Mouse (Mus musculus): ENCODE measurements at regions not wholly inside any gene's neighbourhood (a gene's known extent, or its start where the extent isn't known, plus 50 kb on each side); places are given as distances from the start of the nearest gene placed in this dataset.

GRCm38 (mm10) chr8:89566986-89567385 is 523.0 kb upstream of the Sall1 start:
- no peak overlapping the region for H3K4me3 ChIP-seq (ENCODE audit: insufficient read depth, low read depth, low read length)
- DNase-seq = no peak
- no peaks in the 10 kb centered on the region for H3K36me3 ChIP-seq (ENCODE audit: control insufficient read depth, insufficient read depth, low read length)
- no peaks in the 10 kb centered on the region for H3K27me3 ChIP-seq (replicated peaks; ENCODE audit: control insufficient read depth, insufficient read depth, low read length)
- 79% methylated on average over 7 of the region's 7 CpGs for WGBS
- H3K27ac ChIP-seq (ENCODE audit: insufficient read depth, low read depth, low read length) = no peak overlapping the region
- no peaks in the 10 kb centered on the region for H3K4me1 ChIP-seq (ENCODE audit: control insufficient read depth, insufficient read depth, low read length)
- no peak for TF ChIP-seq POLR2A (IDR thresholded peaks at IDR 0.05; ENCODE audit: low read depth, low read length)
- no peak for TF ChIP-seq CTCF (conservative IDR thresholded peaks at IDR 0.05; ENCODE audit: insufficient read depth, insufficient read length, low read depth, low read length)

DNA sequence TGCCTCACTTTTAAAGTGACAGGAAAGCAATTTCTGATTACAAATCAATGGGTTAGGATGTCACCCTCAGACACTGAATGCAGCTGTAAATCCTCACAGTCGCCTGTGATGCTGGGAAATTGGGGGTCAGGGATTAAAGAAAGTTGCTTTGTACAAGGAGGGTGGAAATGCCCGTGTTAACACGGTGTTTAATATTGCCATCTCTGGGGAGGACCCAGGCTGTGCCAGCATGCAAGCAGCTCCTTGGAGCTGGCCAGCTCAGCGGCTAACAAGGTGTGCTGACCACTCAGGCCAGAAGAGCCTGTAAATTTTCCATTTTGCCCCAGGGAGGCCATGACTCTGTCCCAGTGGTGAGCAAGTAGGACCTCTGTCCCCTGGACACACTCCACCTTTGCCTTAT is 522.5 kb upstream of the Sall1 start:
- no peak overlapping the region for H3K27ac ChIP-seq (ENCODE audit: insufficient read depth, low read depth, low read length)
- H3K4me1 ChIP-seq (ENCODE audit: control insufficient read depth, insufficient read depth, low read length) = no peaks in the 10 kb centered on the region
- peak; percentile 2 for DNase-seq
- H3K36me3 ChIP-seq (ENCODE audit: control insufficient read depth, insufficient read depth, low read length) = no peaks in the 10 kb centered on the region
- no peaks in the 10 kb centered on the region for H3K27me3 ChIP-seq (replicated peaks; ENCODE audit: control insufficient read depth, insufficient read depth, low read length)
- H3K4me3 ChIP-seq (ENCODE audit: insufficient read depth, low read depth, low read length) = no peak overlapping the region
- no peak for TF ChIP-seq CTCF (conservative IDR thresholded peaks at IDR 0.05; ENCODE audit: insufficient read depth, insufficient read length, low read depth, low read length)
- TF ChIP-seq POLR2A (IDR thresholded peaks at IDR 0.05; ENCODE audit: low read depth, low read length) = no peak
- 32% methylated on average over 4 of the region's 4 CpGs for WGBS

DNA sequence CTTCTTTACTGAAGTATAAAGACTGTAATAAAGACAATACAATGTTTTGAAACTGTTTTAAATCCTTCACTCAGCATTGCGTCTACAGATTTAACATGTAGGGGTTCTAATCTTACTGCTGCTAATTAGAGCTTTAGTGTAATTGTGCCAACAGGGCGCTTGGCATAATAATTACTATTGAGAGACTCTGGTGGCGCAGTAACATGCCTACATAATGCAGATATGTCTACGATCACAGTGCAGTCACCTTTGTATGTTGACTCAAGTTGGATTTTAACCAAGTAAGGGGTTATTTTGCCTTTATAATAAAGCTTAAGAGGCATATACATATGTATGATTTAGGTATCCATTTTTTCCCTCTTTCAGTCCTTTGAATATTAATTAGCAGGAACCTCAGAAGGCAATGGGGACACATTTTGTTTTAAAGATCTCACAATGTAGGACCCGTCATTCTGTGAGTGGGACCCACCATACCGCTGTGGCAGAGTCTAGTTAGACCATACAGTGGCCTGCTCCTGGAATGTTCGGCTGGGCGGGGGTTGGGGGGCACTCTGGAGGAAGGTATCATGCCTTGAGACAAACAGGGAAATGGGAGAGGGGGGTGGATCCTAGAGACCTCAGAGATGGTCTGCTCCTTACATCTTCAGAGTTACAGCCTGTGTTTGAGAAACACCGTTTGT is 521.3 kb upstream of the Sall1 start:
- H3K4me3 ChIP-seq (ENCODE audit: insufficient read depth, low read depth, low read length) = no peak overlapping the region
- no peaks in the 10 kb centered on the region for H3K4me1 ChIP-seq (ENCODE audit: control insufficient read depth, insufficient read depth, low read length)
- WGBS = 87% methylated on average over 9 of the region's 9 CpGs
- no peaks in the 10 kb centered on the region for H3K27me3 ChIP-seq (replicated peaks; ENCODE audit: control insufficient read depth, insufficient read depth, low read length)
- H3K27ac ChIP-seq (ENCODE audit: insufficient read depth, low read depth, low read length) = no peak overlapping the region
- TF ChIP-seq POLR2A (IDR thresholded peaks at IDR 0.05; ENCODE audit: low read depth, low read length) (no peak), CTCF (conservative IDR thresholded peaks at IDR 0.05; ENCODE audit: insufficient read depth, insufficient read length, low read depth, low read length) (no peak)
- no peak for DNase-seq
- no peaks in the 10 kb centered on the region for H3K36me3 ChIP-seq (ENCODE audit: control insufficient read depth, insufficient read depth, low read length)

DNA sequence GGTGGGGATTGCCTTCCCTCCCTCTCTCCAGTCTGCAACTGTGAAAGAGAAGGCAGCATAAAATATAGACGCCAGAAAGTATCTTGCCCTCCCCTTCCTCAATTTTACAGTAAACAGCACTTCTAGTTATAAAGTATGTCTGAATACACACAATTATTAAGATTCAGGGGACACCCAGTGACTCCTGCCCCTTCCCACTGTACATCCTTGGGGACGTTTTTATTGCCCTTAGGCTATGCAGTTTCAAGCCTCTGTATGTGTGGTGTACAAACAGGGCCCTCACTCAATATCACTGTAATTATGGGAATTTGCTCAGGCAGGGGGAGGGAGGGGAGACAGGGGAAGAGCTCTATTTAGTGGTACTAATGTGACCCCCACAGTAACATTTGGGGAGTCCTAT is 519.6 kb upstream of the Sall1 start:
- no peak for TF ChIP-seq POLR2A (IDR thresholded peaks at IDR 0.05; ENCODE audit: low read depth, low read length)
- TF ChIP-seq CTCF (conservative IDR thresholded peaks at IDR 0.05; ENCODE audit: insufficient read depth, insufficient read length, low read depth, low read length) = no peak
- 53% methylated on average over 2 of the region's 2 CpGs for WGBS

GRCm38 (mm10) chr8:89562597-89562996 is 518.6 kb upstream of the Sall1 start:
- Histone ChIP-seq H3K36me3 (ENCODE audit: control insufficient read depth, insufficient read depth, low read length) (no peaks in the 10 kb centered on the region), H3K27me3 (replicated peaks; ENCODE audit: control insufficient read depth, insufficient read depth, low read length) (no peaks in the 10 kb centered on the region), H3K27ac (ENCODE audit: insufficient read depth, low read depth, low read length) (no peak overlapping the region), H3K4me3 (ENCODE audit: insufficient read depth, low read depth, low read length) (no peak overlapping the region), H3K4me1 (ENCODE audit: control insufficient read depth, insufficient read depth, low read length) (no peaks in the 10 kb centered on the region)
- DNase-seq = no peak
- no peak for TF ChIP-seq POLR2A (IDR thresholded peaks at IDR 0.05; ENCODE audit: low read depth, low read length)
- no peak for TF ChIP-seq CTCF (conservative IDR thresholded peaks at IDR 0.05; ENCODE audit: insufficient read depth, insufficient read length, low read depth, low read length)
- WGBS = 66% methylated on average over 8 of the region's 8 CpGs

More for the DNA sequence above, 519.6 kb upstream of the Sall1 start:
- DNase-seq = no peak
- Histone ChIP-seq H3K27ac (ENCODE audit: insufficient read depth, low read depth, low read length) (no peak overlapping the region), H3K4me1 (ENCODE audit: control insufficient read depth, insufficient read depth, low read length) (no peaks in the 10 kb centered on the region), H3K4me3 (ENCODE audit: insufficient read depth, low read depth, low read length) (no peak overlapping the region), H3K27me3 (replicated peaks; ENCODE audit: control insufficient read depth, insufficient read depth, low read length) (no peaks in the 10 kb centered on the region), H3K36me3 (ENCODE audit: control insufficient read depth, insufficient read depth, low read length) (no peaks in the 10 kb centered on the region)

DNA sequence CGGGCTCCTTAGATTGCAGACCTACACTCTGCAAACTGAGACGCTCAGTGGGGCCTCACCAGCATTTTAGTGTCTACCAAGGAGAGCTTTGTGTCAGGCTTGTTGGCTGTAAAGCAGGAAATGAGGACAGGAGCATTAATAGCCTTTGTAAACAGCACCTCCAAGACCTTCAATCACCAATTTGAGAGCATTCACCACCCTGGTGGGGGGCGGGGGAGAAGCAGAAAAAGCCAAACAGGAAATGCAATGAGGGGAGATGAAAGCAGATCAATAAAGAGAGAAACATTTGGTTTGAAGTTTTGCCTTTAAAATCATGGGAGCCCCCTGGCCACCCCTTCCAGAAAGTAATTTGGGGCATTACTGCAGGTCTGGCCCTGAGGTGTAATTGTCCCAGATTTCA is 497.3 kb upstream of the Sall1 start:
- 60% methylated on average over 3 of the region's 3 CpGs for WGBS
- H3K4me1 ChIP-seq (ENCODE audit: control insufficient read depth, insufficient read depth, low read length) = no peaks in the 10 kb centered on the region
- no peaks in the 10 kb centered on the region for H3K27me3 ChIP-seq (replicated peaks; ENCODE audit: control insufficient read depth, insufficient read depth, low read length)
- no peak for TF ChIP-seq POLR2A (IDR thresholded peaks at IDR 0.05; ENCODE audit: low read depth, low read length)
- no peak for TF ChIP-seq CTCF (conservative IDR thresholded peaks at IDR 0.05; ENCODE audit: insufficient read depth, insufficient read length, low read depth, low read length)
- H3K36me3 ChIP-seq (ENCODE audit: control insufficient read depth, insufficient read depth, low read length) = no peaks in the 10 kb centered on the region
- H3K27ac ChIP-seq (ENCODE audit: insufficient read depth, low read depth, low read length) = no peak overlapping the region
- DNase-seq = no peak
- H3K4me3 ChIP-seq (ENCODE audit: insufficient read depth, low read depth, low read length) = no peak overlapping the region

DNA sequence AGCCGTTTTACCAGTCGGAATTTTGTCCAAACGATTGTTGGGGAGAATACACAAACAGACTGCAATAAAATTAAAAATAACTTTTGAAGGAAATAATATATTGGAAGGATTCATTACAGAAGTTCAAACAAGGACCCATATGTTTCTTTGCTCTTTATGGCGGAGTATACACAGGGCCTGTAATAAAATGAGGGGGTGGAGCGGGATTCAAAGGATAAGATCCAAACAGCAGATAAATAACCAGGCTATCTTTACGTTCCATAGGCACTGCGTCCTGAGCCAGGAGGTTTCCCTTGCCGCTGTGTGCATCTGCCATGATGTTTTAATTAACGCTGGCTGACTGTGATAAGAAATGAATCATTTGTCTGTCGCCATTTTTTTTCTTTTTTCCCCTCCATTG is 490.6 kb upstream of the Sall1 start:
- 40% methylated on average over 10 of the region's 10 CpGs for WGBS

More for the DNA sequence above, 490.6 kb upstream of the Sall1 start:
- Histone ChIP-seq H3K27me3 (replicated peaks; ENCODE audit: control insufficient read depth, insufficient read depth, low read length) (no peaks in the 10 kb centered on the region), H3K4me1 (ENCODE audit: control insufficient read depth, insufficient read depth, low read length) (no peaks in the 10 kb centered on the region), H3K36me3 (ENCODE audit: control insufficient read depth, insufficient read depth, low read length) (no peaks in the 10 kb centered on the region), H3K4me3 (ENCODE audit: insufficient read depth, low read depth, low read length) (no peak overlapping the region), H3K27ac (ENCODE audit: insufficient read depth, low read depth, low read length) (no peak overlapping the region)
- no peak for TF ChIP-seq CTCF (conservative IDR thresholded peaks at IDR 0.05; ENCODE audit: insufficient read depth, insufficient read length, low read depth, low read length)
- no peak for TF ChIP-seq POLR2A (IDR thresholded peaks at IDR 0.05; ENCODE audit: low read depth, low read length)
- DNase-seq = no peak

Data from kidney, adult 2 months (tissue).